24 mouse cellular contexts compared by ENCODE assay signal in the genomic region with DNA sequence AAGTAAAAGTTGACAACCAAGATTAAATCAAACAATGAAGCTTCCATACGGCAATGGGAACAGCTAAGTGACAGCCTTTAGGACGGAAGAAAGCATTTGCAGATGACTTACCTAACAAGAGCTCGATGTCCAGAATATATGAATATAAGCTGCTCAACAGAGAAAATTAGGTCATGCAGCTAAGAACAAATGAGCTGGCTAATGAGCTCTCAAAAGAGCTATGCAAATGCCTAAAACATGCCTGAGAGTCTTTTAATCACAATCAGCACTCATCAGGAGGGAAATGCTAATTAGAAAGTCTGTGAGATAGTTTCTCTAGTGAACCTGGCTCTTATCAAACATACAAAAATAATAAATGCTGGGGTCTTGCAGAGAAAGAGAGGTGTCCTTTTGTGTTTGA. TPM values are rescaled to one million over a fixed set of nuclear protein-coding genes. Genes with fewer than 3 reads are reported as not detected.
DNase-seq lines count a peak whose midpoint lies in the region; ATAC-seq lines count a peak whose summit lies in the region.
"Had no signal": no experiment of that assay in that cellular context is flagged by ENCODE, and none has a peak within 500 bp of the region (broad histone marks: within the 10 kb centered on the region; RNA-seq: fewer than 3 reads in every experiment).

No protein-coding gene starts in this region.

- peak; percentile 45 for ATAC-seq in hindbrain, embryonic 16.5 days
- no peak for ATAC-seq in hindbrain, embryonic 11.5 days (ENCODE audit: low FRiP score)
- peak; percentile 77 for ATAC-seq in forebrain, embryonic 13.5 days
- no peak for ATAC-seq in megakaryocyte-erythroid progenitor cell, adult 5-6 weeks (replicated peaks; ENCODE audit: low FRiP score, low TSS enrichment, poor library complexity, severe bottlenecking)
- no peak for ATAC-seq in frontal cortex, adult (ENCODE audit: low TSS enrichment)
- ATAC-seq: inflammation-experienced regulatory T-cells, adult 6 months; liver, postnatal 0 days; Patski had no signal

- DNase-seq in hindbrain, embryonic 11.5 days (ENCODE audit: low spot score): no peak
- DNase-seq in brain, adult 2 months (ENCODE audit: low read depth, low spot score): peak; percentile 17
- DNase-seq in retina, embryonic 14.5 days (ENCODE audit: low spot score): peak; percentile 54
- DNase-seq: adrenal gland, postnatal 36 days; cerebellum, adult 18-20 months; cerebellum, postnatal 14 days; gastrocnemius, postnatal 36 days; heart, adult 2 months; kidney, adult 2 months; liver, postnatal 0 days; lung, postnatal 10 days; right cerebral cortex, postnatal 25 days; spleen, adult 18-20 months; thymus, postnatal 14 days had no signal

- H3K9me3 ChIP-seq in hindbrain, embryonic 16.5 days (ENCODE audit: control insufficient read depth, low read length): no peaks in the 10 kb centered on the region; the same call in 1 of the 2 replicates
- H3K9me3 ChIP-seq in hindbrain, embryonic 11.5 days (ENCODE audit: control insufficient read depth, low read length): no peaks in the 10 kb centered on the region
- H3K9me3 ChIP-seq in forebrain, embryonic 13.5 days (replicated peaks): no peaks in the 10 kb centered on the region
- H3K9me3 ChIP-seq: limb, embryonic 12.5 days; neural tube, embryonic 15.5 days had no signal

- H3K4me1 ChIP-seq in hindbrain, embryonic 16.5 days (ENCODE audit: control insufficient read depth, insufficient read depth, low read depth, low read length): peaks cover 4% of the 10 kb centered on the region
- H3K4me1 ChIP-seq in hindbrain, embryonic 11.5 days (replicated peaks; ENCODE audit: control insufficient read depth, insufficient read depth, low read length): no peaks in the 10 kb centered on the region
- peaks cover 14% of the 10 kb centered on the region for H3K4me1 ChIP-seq in forebrain, embryonic 13.5 days
- H3K4me1 ChIP-seq: limb, embryonic 12.5 days; neural tube, embryonic 15.5 days had no signal

- no peaks in the 10 kb centered on the region for H3K27me3 ChIP-seq in hindbrain, embryonic 16.5 days (replicated peaks; ENCODE audit: control insufficient read depth, insufficient read depth, low read length)
- H3K27me3 ChIP-seq in hindbrain, embryonic 11.5 days (ENCODE audit: control insufficient read depth, insufficient read depth, low read length): no peaks in the 10 kb centered on the region
- no peaks in the 10 kb centered on the region for H3K27me3 ChIP-seq in forebrain, embryonic 13.5 days
- H3K27me3 ChIP-seq: limb, embryonic 12.5 days; neural tube, embryonic 15.5 days; Patski had no signal

- H3K4me3 ChIP-seq in hindbrain, embryonic 16.5 days (ENCODE audit: low read length): no peak overlapping the region
- no peak overlapping the region for H3K4me3 ChIP-seq in hindbrain, embryonic 11.5 days (ENCODE audit: low read depth, low read length)
- no peak overlapping the region for H3K4me3 ChIP-seq in forebrain, embryonic 13.5 days
- H3K4me3 ChIP-seq: heart, adult 2 months; limb, embryonic 12.5 days; neural tube, embryonic 15.5 days had no signal

- WGBS in hindbrain, embryonic 16.5 days: 33% methylated on average over 3 of the region's 3 CpGs
- WGBS in hindbrain, embryonic 11.5 days: 84% methylated on average over 3 of the region's 3 CpGs
- 17% methylated on average over 3 of the region's 3 CpGs for WGBS in forebrain, embryonic 13.5 days

- H3K27ac ChIP-seq in hindbrain, embryonic 16.5 days (ENCODE audit: low read depth, low read length): no peak overlapping the region
- H3K27ac ChIP-seq in hindbrain, embryonic 11.5 days (ENCODE audit: low read depth, low read length): no peak overlapping the region
- H3K27ac ChIP-seq in forebrain, embryonic 13.5 days: peak overlapping the region; percentile 49; the same call in 1 of the 2 replicates
- H3K27ac ChIP-seq: heart, adult 2 months; kidney, postnatal 0 days; limb, embryonic 12.5 days; neural tube, embryonic 15.5 days had no signal

- no peaks in the 10 kb centered on the region for H3K36me3 ChIP-seq in hindbrain, embryonic 16.5 days (ENCODE audit: control insufficient read depth, insufficient read depth, low read length)
- no peaks in the 10 kb centered on the region for H3K36me3 ChIP-seq in hindbrain, embryonic 11.5 days (ENCODE audit: control insufficient read depth, insufficient read depth, low read length)
- no peaks in the 10 kb centered on the region for H3K36me3 ChIP-seq in forebrain, embryonic 13.5 days (ENCODE audit: poor library complexity, severe bottlenecking)
- H3K36me3 ChIP-seq: limb, embryonic 12.5 days; neural tube, embryonic 15.5 days had no signal

- no peak overlapping the region for H3K9ac ChIP-seq in hindbrain, embryonic 16.5 days (ENCODE audit: low read depth, low read length)
- H3K9ac ChIP-seq in hindbrain, embryonic 11.5 days (ENCODE audit: low read depth, low read length): no peak overlapping the region
- H3K9ac ChIP-seq in forebrain, embryonic 13.5 days: no peak overlapping the region
- H3K9ac ChIP-seq: limb, embryonic 12.5 days; liver, postnatal 0 days; neural tube, embryonic 15.5 days had no signal

- H3K4me2 ChIP-seq in hindbrain, embryonic 16.5 days (ENCODE audit: low read length): no peak overlapping the region
- H3K4me2 ChIP-seq in hindbrain, embryonic 11.5 days (replicated peaks; ENCODE audit: low read depth, low read length): no peak overlapping the region
- H3K4me2 ChIP-seq in forebrain, embryonic 13.5 days: no peak overlapping the region
- H3K4me2 ChIP-seq: limb, embryonic 12.5 days; liver, embryonic 11.5 days; neural tube, embryonic 15.5 days had no signal

RNA-seq across cellular contexts. Expression of a gene that starts 56.7 kb away (rescaled TPM):
- 0.11 and 0.16 TPM in 2 replicates for polyA plus RNA-seq in hindbrain, embryonic 16.5 days (2015; fragmentation: Nextera tagmentation; extraction: Ambion mirVana)
- 0.33 and 0.43 TPM in 2 replicates for polyA plus RNA-seq in hindbrain, embryonic 11.5 days (2014; fragmentation: Nextera tagmentation; extraction: Ambion mirVana)
- 0.10 and 0.13 TPM in 2 replicates for polyA plus RNA-seq in forebrain, embryonic 13.5 days (2015; fragmentation: Nextera tagmentation; extraction: Ambion mirVana)
- 1.5 and 3.0 TPM in 2 replicates for total RNA-seq in megakaryocyte-erythroid progenitor cell, adult 5-6 weeks (2014; fragmentation: Nextera tagmentation)
- 1.4 and 3.3 TPM in 2 replicates for total RNA-seq in megakaryocyte-erythroid progenitor cell, adult 5-6 weeks (2017)

Comparison
In these comparisons a context has a peak if more than half of its experiments do, and no peak if none do; other contexts are left out.
1. ATAC-seq: peak in hindbrain, embryonic 16.5 days (single experiment) and forebrain, embryonic 13.5 days (single experiment); none in hindbrain, embryonic 11.5 days (single experiment), megakaryocyte-erythroid progenitor cell, adult 5-6 weeks (single experiment) and frontal cortex, adult (single experiment).